Mouse (Mus musculus): ENCODE data around the gene Ints1. TPM values are rescaled to one million over a fixed set of nuclear protein-coding genes. Genes with fewer than 3 reads are reported as not detected.

The Ints1 gene
- total RNA-seq, 2 experiments from 2014 or later, result 47.8 to 53.5 TPM

DNA sequence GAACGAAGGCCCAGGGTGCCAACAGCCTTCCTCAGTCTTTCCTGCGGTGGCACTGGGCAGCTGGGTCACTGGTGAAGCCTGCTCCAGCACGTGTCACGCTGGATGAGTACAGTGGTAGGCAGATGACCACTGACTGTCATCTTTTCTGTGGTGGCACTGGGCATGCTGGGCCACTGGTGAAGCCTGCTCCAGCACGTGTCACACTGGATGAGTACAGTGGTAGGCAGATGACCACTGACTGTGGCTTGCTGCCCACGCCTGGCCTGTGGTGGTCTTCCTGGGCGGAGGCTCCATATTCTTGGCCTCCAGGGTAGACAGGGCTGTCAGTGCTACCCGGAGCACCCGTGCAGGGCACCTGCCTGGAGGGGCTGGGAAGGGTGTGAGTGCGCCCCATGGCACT is 26.4 kb upstream of the Ints1 start:
- no peak for DNase-seq (ENCODE audit: low spot score in 2 of 2)

DNA sequence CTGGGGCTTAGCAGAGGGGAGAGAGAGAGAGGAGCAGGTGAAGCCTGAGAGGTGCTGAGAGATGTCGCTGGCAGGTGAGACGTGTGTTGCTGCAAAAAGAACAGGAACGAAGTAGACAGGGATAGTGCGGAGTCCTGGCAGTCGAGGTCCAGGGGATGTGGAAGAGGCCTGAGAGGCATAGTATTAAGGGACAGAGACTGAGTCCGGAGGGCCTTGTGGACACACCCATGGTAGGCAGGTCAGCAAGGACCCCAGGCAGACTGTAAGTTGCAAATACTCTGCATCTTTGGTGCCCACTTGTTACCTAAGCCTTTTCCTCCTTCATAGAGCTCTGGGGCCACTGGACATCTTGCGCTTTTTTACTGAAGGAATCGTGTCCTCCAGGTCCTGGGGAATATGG is 25.8 kb upstream of the Ints1 start:
- DNase-seq (ENCODE audit: low spot score in 2 of 2), result no peak

DNA sequence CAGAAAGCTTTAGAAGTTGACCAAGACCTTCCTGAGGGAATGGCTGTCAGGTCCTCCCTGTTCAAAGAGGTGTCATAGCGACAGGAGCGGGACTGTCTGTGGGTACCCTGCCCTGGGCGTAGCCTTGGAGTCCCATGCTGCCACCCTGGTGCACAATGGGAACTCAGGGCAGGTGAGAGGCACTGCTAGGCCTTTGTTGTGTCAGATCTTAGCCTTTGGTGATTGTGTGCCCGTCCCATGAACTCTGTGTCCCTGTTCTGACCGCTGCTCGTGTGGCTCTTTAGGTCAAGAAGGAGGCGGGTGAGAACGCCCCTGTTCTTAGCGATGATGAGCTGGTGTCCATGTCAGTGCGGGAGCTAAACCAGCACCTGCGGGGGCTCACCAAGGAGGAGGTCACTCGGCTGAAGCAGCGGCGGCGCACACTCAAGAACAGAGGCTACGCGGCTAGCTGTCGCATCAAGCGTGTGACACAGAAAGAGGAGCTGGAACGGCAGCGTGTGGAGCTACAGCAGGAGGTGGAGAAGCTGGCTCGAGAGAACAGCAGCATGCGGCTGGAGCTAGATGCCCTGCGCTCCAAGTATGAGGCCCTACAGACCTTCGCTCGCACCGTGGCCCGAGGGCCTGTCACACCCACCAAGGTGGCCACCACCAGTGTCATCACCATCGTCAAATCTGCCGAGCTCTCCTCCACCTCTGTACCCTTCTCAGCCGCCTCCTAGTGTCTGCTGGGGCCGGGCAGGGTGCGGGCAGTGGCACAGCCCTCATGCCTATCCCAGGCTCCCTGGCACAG is 24.5 kb upstream of the Ints1 start:
- no peak for DNase-seq (ENCODE audit: low spot score in 2 of 2)

DNA sequence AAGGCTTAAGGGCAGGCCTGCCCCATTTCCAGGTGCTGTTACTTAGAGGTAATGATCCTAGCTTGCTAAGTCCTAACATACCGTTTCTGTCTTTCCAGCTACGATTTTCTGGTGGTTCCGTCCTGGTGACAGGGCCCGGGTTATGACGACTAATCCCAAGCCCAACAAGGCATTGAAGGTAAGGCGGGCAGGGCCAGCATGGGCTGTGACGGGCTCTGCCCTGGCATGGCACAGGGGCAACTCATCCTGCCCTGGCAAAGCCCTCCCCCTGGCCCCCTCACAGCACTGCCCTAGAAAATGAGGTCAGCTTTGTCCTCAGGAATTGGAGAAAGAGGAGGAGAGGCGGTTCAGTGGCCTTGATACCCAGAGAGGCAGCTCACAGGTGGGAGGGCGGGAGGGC is 23.6 kb upstream of the Ints1 start:
- DNase-seq (ENCODE audit: low spot score in 2 of 2), result no peak

DNA sequence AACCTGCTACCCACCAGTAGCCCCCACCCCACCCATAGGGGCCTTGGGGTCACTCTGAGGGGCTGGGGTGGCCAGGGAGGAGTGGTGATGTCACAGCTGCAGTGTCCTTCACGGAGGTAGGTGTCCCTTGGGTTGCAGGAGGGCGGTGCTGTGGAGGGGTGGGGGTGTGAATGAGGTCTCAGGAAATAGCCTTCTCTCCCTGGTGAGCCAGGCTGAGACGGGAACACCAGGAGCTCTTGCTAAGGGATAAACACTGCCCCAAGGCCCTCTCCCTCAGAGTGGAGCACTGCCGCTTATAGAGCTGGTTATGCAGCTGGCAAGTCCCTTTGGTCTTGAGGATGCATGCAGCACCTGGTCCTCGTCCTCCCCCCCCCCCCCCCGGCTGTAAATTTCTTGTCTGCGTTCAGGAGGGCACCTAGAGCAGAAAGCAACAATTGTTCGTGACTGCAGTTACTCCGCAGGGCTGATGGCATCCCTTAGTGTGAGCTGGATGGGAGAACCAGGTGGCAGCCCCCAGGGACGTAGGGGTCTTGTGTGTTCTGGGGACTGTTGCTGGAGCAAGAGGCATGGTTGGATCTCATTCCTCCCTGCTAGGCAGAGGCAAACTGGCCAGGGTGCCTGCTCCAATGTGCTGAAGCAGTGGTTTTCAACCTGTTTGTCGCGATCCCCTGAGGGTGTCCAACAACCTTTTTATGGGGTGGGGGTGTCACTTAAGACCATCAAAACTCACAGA is 22.9 kb upstream of the Ints1 start:
- DNase-seq (ENCODE audit: low spot score in 2 of 2), result no peak

DNA sequence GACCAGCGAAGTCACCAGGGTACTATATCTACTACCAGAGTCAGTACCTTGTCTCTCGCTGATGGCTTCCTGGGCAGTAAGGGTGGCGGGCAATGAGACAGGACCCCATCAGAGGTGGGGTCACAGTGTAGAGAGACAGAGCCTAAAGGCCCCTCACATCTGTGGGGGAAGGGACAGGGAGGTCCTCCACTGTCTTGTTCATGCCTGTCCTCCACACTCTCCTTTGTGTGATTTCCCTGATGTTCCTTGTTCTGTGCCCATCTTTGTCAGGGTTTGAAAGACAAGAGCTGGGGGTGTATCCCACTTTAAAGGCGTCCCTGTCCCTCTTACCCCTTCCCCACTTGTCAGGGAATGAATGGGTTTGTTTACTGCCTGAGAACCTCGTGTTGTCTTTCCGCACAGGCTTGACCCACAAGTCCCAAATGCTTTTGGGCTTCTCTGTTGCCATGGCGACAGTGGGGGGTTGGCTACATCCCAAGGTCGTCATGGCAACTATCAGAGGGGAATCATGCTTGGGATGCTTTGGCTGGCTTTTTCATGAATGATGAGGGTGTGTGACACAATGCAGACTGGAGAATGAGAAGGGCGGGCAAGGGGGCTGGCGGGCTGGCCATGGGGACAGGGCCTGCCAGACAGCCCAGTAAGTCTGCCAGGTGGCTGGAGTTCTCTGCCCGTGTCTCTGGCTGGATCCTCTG is 22.1 kb upstream of the Ints1 start:
- DNase-seq (ENCODE audit: low spot score in 2 of 2), result peak; percentile 87 to 92

DNA sequence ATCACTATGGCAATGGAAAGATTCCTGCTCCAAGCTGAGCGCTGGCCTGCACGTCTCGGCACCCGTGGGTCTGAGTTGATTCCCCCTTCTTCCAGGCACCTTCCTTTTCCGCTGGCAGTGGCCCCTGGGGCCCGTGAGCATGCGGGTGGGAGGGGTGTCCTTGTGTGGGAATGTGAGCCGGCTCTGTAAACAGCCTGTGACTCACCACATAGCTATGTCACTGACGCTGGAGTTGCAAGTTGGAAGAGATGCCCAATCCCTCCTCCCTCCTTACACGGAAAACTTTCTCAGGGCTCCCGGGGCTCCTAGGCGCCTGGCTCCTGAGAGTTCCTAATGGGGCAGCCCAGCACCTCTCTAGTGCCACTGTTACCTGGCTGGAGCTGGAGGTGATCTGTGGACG is 21.4 kb upstream of the Ints1 start:
- peak; percentile 74 to 81 for DNase-seq (ENCODE audit: low spot score in 2 of 2)

DNA sequence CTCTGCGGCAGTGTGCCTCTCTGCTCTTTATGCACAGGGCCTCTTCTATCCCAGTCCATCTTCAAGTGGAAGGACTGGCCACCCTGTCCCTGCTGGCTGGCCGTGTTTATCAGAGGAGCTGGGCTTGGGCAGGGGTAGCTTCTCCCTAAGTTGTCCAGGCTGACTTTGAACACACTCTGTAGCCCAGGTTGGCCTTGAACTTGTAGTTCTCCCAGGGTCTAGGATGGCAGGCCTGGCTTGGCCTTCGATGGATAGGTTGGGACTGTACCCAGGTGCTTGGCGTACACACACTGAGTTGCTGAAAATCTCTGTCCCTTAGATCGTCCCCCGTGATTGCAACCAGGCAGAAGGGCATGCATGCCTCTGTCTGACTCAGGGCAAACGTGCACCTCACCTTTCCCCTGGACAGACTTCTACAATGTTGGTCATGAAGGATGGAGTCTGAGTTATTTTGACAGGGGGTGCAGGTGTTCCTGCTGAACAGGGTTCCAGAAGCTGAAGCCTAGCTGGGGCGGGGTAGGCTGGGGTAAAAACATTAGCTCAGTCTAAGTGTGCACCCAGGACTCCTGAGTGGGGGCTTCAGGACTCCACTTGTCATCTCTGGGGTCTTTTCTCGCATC is 20.6 kb upstream of the Ints1 start:
- DNase-seq (ENCODE audit: low spot score in 2 of 2), result peak in 1 of 2 experiments; percentile 28

DNA sequence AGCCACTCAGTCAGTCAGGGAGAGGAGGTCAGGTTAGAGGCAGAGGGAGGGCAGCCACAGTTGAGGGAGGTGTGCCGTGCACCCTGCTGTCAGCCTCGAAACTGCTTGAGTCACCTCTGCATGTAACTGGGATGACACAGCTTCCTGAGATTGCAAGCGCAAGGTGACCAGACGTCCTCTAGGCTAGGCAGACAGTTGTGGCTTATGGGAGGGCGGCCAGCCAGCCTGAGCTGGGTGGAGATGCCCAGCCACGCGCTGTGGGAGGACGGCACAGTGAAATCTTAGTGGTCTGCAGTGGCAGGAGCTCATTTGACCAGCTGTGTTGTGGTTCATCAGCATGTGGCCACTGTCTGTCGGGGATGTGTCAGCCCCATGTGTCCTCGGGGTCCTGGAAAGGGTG is 19.5 kb upstream of the Ints1 start:
- DNase-seq (ENCODE audit: low spot score in 2 of 2), result peak in 1 of 2 experiments; percentile 60

DNA sequence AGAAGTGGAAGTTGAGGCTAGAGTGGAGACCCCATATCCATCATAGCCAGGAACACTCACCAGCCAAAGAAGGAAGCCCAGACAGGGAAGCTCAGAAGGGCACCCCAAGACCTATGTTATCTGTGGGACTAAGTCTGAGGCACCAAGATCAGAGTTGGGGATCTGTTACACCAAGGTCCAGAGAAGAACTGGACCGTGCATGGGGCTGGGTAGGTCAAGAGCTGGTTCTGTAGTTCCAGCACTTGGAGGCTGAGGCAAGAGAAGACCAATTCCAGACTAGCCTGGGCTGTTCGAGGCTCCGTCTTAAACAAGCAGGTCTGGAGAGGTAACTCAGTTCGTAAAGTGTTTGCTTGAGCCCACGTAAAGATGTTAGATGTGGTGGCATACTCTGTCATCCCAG is 18.7 kb upstream of the Ints1 start:
- no peak for DNase-seq (ENCODE audit: low spot score in 2 of 2)

DNA sequence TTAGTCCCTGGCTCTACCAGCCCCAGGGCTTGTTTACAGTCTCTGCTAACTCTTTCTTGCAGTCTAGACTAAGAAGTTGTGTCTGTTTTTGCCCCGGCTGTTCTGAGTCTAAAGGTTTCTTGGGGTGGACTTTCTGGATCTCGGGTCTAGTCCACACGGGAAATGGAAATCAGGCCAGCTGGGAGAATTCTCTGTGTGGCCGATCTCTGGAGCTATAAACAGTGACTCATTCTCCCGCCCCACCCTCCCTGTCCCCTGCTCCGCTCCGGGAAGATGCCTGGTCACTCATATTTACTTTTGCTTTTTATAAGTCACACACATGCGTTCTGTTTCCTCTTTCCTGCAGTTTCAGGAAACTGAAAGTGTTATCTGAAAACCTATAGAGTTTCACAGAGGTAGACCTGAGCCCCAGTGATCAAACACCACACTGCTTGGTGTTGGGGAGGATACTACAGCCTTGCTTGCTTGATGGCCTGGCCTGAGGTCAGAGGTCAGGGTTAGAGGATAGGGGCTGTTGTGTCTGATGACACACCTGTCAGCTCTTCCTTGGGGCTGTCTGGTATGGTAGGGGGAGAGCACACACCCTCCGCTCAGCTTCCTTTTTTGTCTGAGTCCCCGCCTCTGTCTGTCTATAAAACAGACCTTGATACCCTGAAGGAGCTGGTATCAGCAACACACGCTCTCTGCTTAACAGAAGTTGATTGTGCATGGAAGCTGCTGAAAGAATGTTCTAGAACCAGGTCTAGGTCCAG is 18.0 kb upstream of the Ints1 start:
- peak in 1 of 2 experiments; percentile 34 for DNase-seq (ENCODE audit: low spot score in 2 of 2)

DNA sequence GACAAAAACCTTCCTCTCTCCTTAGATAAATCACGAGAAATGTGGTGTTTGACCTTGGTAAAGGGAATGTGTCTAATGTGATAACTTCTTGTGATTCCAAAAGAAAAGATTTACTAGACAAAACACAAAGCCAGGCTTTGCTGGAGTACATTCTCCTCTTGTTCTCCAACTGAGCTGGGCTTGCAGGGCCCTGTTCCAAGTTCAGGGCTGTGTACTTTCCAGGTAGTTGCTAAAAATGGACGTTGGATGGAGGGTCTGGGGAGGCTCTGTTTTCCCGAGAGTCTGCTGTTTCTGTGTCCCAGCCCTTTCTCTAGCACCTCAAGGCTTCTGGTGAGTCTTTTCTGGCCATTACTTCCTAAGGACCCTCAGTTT is 17.5 kb upstream of the Ints1 start:
- no peak for DNase-seq (ENCODE audit: low spot score in 2 of 2)

DNA sequence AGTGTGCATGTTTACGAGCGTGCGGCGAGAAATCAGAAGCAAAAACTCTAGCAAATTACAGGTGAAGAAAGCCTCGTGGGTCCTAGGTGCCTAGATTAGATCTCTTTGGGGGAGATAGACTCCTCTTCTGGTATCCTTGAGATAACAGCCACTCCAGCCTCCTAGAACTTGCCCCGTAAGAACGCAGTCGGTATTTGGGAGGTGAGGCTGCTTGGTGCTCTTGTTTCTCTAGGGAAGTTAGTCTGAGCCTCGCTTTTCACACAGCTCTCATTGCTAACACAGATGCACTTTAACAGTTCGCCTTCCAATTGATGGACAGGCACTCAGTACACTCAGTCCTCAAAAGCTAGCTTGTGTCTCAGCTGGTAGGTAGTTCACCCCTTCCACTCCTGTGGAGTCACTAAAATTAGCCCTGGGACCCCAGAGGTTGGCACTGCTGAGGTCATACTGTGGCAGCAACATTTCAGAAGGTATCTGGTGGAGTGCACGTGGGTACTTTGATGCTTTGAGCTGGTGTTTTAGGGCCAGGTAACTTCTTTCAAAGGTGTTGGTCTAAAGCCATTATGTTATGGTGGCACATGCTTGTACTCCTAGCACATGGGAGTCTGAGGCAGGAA is 16.8 kb upstream of the Ints1 start:
- DNase-seq (ENCODE audit: low spot score in 2 of 2), result peak in 1 of 2 experiments; percentile 16

DNA sequence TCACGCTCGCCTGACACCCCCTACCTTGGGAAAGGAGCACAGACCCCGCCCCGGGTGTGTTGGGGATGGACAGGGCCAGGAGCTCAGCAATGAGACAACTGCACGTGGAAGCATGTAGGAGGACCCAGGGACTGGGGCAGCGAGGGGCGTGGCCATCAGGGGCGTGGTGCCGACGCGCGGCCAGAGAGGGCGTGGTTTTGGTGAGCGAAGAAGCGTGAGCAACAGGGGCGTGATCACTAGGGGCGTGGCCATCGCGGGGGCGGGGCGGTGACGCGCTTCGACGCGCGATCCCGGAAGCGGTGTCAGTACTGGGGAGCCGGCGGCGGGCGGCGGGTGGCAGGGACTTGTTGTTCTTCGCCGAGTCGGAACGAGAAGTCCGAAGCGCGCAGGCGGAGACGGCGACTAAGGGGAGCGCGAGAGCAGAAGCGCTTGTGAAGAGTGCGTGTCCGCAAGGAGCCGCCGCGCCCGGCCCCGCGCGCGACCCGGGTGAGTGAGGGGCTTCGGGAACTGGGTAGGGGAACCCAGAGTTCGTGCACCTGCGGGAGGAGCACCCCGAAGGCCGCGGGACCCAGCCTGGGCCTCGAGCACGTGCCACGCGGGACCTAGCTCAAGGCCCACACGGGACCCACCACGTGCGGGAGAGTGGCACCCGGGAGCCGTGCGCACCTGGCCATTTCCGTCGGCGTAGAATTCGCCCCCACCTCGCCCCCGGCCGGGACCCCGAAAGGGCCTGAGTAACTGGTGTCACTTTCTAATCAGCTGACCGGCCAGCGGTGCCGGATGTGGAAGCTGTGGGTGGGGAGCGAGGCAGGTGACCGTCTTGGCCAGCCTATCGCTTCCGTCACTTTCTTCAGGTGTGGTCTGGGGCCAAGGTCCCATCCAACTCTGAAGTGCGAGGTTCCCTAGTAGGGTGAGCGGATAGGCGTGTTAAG is 16.0 kb upstream of the Ints1 start, which contains the start of gene Mafk:
Gene Mafk, plus strand, starts transcription at position 287 of the 932 bp plus-strand sequence.
- DNase-seq (ENCODE audit: low spot score in 2 of 2), result peak; percentile 100

DNA sequence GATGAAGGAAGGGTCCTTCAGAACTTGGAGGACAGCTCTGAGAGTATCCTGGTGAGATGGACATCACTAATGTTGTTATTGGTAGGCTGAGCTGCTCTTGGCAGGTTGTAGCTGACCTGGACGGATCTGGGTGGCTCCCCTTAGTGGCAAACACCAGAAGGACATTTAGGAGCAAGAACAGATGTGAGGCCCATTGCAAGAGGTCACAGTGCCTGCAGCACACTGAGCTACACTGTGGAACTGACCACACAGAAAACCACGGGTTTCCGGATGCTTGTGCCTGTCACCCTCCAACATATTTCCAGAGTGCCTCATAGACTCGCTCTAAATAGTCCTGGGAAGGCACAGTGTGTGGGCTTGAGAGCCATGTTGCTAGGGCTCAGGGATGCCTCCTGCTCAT is 14.0 kb upstream of the Ints1 start:
- no peak for DNase-seq (ENCODE audit: low spot score in 2 of 2)

DNA sequence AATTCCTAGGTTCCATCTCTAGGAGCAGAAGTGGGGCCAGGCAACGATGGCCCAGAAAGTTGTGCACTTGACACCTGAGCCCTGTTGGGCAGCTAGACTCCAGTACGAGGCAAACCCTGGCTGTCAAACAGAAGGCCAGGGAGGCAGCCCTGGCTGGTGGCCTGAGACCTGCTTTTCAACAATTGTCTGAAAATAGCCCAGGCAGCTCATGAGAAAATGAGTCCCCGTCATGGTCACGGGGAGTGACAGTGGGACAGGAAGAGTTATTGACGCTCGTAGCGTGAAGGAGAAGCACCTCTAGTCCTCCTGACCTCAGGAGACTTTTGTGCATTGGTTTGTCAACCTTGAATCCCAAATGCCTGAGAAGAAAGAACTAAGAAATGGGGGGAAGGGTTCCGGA is 5.9 kb upstream of the Ints1 start:
- DNase-seq (ENCODE audit: low spot score in 2 of 2), result no peak

DNA sequence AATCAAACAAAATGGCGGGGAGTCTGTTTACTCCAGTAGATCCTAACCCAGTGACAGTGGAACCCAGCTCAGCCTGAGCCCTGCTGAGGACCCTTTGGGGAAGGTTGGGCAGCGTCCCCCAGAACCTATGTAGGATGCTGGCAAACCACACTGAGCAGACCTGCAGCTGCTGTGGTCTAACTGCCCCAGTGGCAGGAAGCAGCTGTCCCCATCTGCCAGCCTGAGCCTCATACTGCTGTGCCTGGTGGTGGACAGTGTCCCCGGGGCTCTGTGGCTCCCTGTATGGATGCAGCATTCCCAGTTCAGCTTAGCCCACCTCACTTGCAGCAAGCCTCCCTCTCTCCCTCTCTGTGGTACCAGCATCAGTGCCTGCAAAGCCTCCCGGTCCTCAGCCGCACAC is 1.5 kb upstream of the Ints1 start:
- DNase-seq (ENCODE audit: low spot score in 2 of 2), result no peak

DNA sequence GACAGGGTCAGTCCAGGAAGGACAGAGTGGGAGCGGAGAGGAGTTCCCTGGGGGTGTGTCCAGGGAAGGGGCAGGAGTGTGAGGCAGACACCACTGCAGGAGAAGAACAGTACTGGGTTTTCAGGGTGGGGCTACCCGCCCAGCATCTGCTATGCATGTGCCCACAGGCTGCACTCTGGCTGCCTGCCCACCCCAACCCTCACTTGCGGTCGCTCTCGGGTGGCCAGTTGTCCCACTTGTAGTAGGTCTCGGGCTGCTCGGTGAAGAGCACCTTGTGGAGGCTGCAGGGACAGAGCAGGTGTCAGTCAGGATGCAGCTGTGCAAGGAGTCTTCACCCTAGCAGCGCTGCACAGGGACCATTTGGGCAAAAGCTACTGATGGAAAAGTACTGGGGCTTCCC is 7.3 kb downstream of the Ints1 start:
- DNase-seq (ENCODE audit: low spot score in 2 of 2), result no peak

DNA sequence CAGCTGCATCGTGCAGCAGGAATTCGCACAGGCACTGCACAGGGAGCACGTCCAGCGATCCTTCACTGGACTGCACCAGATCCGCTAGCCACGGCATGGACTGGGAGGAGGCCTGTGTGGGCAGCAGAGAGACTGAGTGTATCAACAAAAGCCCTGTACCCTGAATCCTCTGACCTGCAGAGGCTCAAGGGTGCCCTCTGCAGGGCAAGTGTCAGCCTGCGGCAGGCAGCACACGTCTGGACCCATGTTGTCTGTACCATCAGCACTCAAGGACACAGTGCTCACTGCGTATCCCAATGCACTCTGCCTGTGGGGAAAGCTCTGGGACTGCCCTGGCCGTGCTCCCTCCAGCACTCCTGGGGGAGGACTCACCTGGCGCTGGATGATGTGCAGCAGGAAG is 11.2 kb downstream of the Ints1 start:
- no peak for DNase-seq (ENCODE audit: low spot score in 2 of 2)

All from adrenal gland, adult 18-20 months (tissue).